Mouse (Mus musculus): ENCODE data around the gene Klhl24.

- TF ChIP-seq CTCF (IDR thresholded peaks at IDR 0.05): peak; percentile 47
- no peak for TF ChIP-seq EP300 (IDR thresholded peaks at IDR 0.05)
Measured at GRCm38 (mm10) chr16:20108961-20109360, 11.6 kb downstream of the Klhl24 start.
